Mouse (Mus musculus) retina, adult 2 months (tissue): Measurements from ENCODE around the gene Cgnl1.

Source experiments
- DNase-seq: peaks from one replicate; pipeline ENCODE4 v3.0.0-alpha.2; 2012; ENCODE audit warnings: low read depth, low spot score

Gene Cgnl1

GRCm38 (mm10) chr9:71578896-71579564 lies 192.4 kb downstream of the Cgnl1 start:
- DNase-seq = no peak
